Comparison of ENCODE assay signal across 25 mouse cellular contexts in genomic region chr3:83977817-83978216, GRCm38 (mm10).
DNase-seq lines count a peak whose midpoint lies in the region; ATAC-seq and TF ChIP-seq lines count a peak whose summit lies in the region.
"Had no signal": no experiment of that assay in that cellular context is flagged by ENCODE, and none has a peak within 500 bp of the region (broad histone marks: within the 10 kb centered on the region; RNA-seq: fewer than 3 reads in every experiment).

No protein-coding gene starts in this region.

- no peak for TF ChIP-seq CTCF in heart, postnatal 0 days (IDR thresholded peaks at IDR 0.05; ENCODE audit: low read depth)
- no peak for TF ChIP-seq CTCF in midbrain, postnatal 0 days (IDR thresholded peaks at IDR 0.05)
- no peak for TF ChIP-seq CTCF in stomach, postnatal 0 days (IDR thresholded peaks at IDR 0.05; ENCODE audit: low read depth)

- peaks cover 94% of the 10 kb centered on the region for H3K4me1 ChIP-seq in forebrain, embryonic 10.5 days
- H3K4me1 ChIP-seq in forebrain, embryonic 12.5 days, result peaks cover 90% of the 10 kb centered on the region
- H3K4me1 ChIP-seq in heart, postnatal 0 days (ENCODE audit: control insufficient read depth, insufficient read depth), result peaks cover 23% of the 10 kb centered on the region
- H3K4me1 ChIP-seq in midbrain, embryonic 13.5 days (replicated peaks), result peaks cover 88% of the 10 kb centered on the region
- H3K4me1 ChIP-seq in midbrain, postnatal 0 days (ENCODE audit: insufficient read depth, low read length), result peaks cover 20% of the 10 kb centered on the region
- H3K4me1 ChIP-seq in stomach, postnatal 0 days (replicated peaks; ENCODE audit: control insufficient read depth, insufficient read depth), result peaks cover 2% of the 10 kb centered on the region; the same call in 1 of the 2 replicates

- H3K9ac ChIP-seq in forebrain, embryonic 12.5 days, result no peak overlapping the region
- no peak overlapping the region for H3K9ac ChIP-seq in heart, postnatal 0 days (replicated peaks; ENCODE audit: low read depth, low read length)
- H3K9ac ChIP-seq in midbrain, embryonic 13.5 days (replicated peaks), result no peak overlapping the region
- no peak overlapping the region for H3K9ac ChIP-seq in midbrain, postnatal 0 days (replicated peaks; ENCODE audit: low read length, poor library complexity, severe bottlenecking)
- H3K9ac ChIP-seq in stomach, postnatal 0 days (ENCODE audit: low read length), result no peak overlapping the region
- H3K9ac ChIP-seq: embryonic facial prominence, embryonic 13.5 days; hindbrain, embryonic 12.5 days; midbrain, embryonic 12.5 days; neural tube, embryonic 12.5 days had no signal

- 80% methylated on average over 3 of the region's 3 CpGs for WGBS in forebrain, embryonic 10.5 days
- 53% methylated on average over 3 of the region's 3 CpGs for WGBS in forebrain, embryonic 12.5 days
- WGBS in heart, postnatal 0 days, result 80% methylated on average over 3 of the region's 3 CpGs
- 76% methylated on average over 3 of the region's 3 CpGs for WGBS in midbrain, embryonic 13.5 days
- WGBS in midbrain, postnatal 0 days, result 68% methylated on average over 3 of the region's 3 CpGs
- 27% methylated on average over 3 of the region's 3 CpGs for WGBS in stomach, postnatal 0 days

- no peak for TF ChIP-seq EP300 in heart, postnatal 0 days (IDR thresholded peaks at IDR 0.05; ENCODE audit: low read depth)
- TF ChIP-seq EP300 in stomach, postnatal 0 days (optimal IDR thresholded peaks at IDR 0.05), result no peak

- ATAC-seq in forebrain, embryonic 12.5 days (ENCODE audit: low FRiP score), result no peak
- no peak for ATAC-seq in heart, postnatal 0 days (ENCODE audit: insufficient read depth, low read depth)
- ATAC-seq in midbrain, embryonic 13.5 days, result no peak
- ATAC-seq in midbrain, postnatal 0 days (ENCODE audit: low FRiP score), result no peak
- peak; percentile 68; the same call in 1 of the 2 replicates for ATAC-seq in stomach, postnatal 0 days (ENCODE audit: low FRiP score, low TSS enrichment)

- H3K36me3 ChIP-seq in forebrain, embryonic 10.5 days (replicated peaks), result peaks cover 7% of the 10 kb centered on the region; the same call in 1 of the 2 replicates
- H3K36me3 ChIP-seq in forebrain, embryonic 12.5 days (replicated peaks), result no peaks in the 10 kb centered on the region
- no peaks in the 10 kb centered on the region for H3K36me3 ChIP-seq in heart, postnatal 0 days (replicated peaks; ENCODE audit: control insufficient read depth, insufficient read depth, low read length)
- H3K36me3 ChIP-seq in midbrain, embryonic 13.5 days, result no peaks in the 10 kb centered on the region
- no peaks in the 10 kb centered on the region for H3K36me3 ChIP-seq in midbrain, postnatal 0 days (ENCODE audit: insufficient read depth, low read length)
- H3K36me3 ChIP-seq in stomach, postnatal 0 days (ENCODE audit: control insufficient read depth, insufficient read depth, low read length), result no peaks in the 10 kb centered on the region
- H3K36me3 ChIP-seq: embryonic facial prominence, embryonic 13.5 days; hindbrain, embryonic 12.5 days; midbrain, embryonic 12.5 days; neural tube, embryonic 12.5 days had no signal

- no peak overlapping the region for H3K4me3 ChIP-seq in forebrain, embryonic 10.5 days
- no peak overlapping the region for H3K4me3 ChIP-seq in forebrain, embryonic 12.5 days (replicated peaks)
- H3K4me3 ChIP-seq in heart, postnatal 0 days (ENCODE audit: low read depth, low read length), result no peak overlapping the region
- H3K4me3 ChIP-seq in midbrain, embryonic 13.5 days (replicated peaks), result no peak overlapping the region
- H3K4me3 ChIP-seq in midbrain, postnatal 0 days (ENCODE audit: low read depth, low read length), result no peak overlapping the region
- H3K4me3 ChIP-seq in stomach, postnatal 0 days (ENCODE audit: low read depth, low read length), result no peak overlapping the region
- H3K4me3 ChIP-seq: embryonic facial prominence, embryonic 13.5 days; hindbrain, embryonic 12.5 days; limb, embryonic 10.5 days; midbrain, embryonic 12.5 days; neural tube, embryonic 12.5 days had no signal

- H3K4me2 ChIP-seq in forebrain, embryonic 12.5 days, result no peak overlapping the region
- no peak overlapping the region for H3K4me2 ChIP-seq in heart, postnatal 0 days (ENCODE audit: low read depth, low read length)
- H3K4me2 ChIP-seq in midbrain, embryonic 13.5 days (replicated peaks), result no peak overlapping the region
- no peak overlapping the region for H3K4me2 ChIP-seq in midbrain, postnatal 0 days (ENCODE audit: low read depth, low read length, poor library complexity, severe bottlenecking)
- H3K4me2 ChIP-seq in stomach, postnatal 0 days (replicated peaks; ENCODE audit: low read depth), result no peak overlapping the region
- H3K4me2 ChIP-seq: embryonic facial prominence, embryonic 13.5 days; hindbrain, embryonic 12.5 days; midbrain, embryonic 12.5 days; neural tube, embryonic 12.5 days had no signal

- H3K27me3 ChIP-seq in forebrain, embryonic 10.5 days (ENCODE audit: poor library complexity, severe bottlenecking), result no peaks in the 10 kb centered on the region
- 0 out of 2 replicates have a peak, but pooled peaks cover 4% of the 10 kb centered on the region for H3K27me3 ChIP-seq in forebrain, embryonic 12.5 days
- H3K27me3 ChIP-seq in heart, postnatal 0 days (ENCODE audit: control insufficient read depth, insufficient read depth, low read length), result no peaks in the 10 kb centered on the region
- no peaks in the 10 kb centered on the region for H3K27me3 ChIP-seq in midbrain, embryonic 13.5 days
- H3K27me3 ChIP-seq in midbrain, postnatal 0 days (ENCODE audit: insufficient read depth, low read length), result no peaks in the 10 kb centered on the region
- no peaks in the 10 kb centered on the region for H3K27me3 ChIP-seq in stomach, postnatal 0 days (ENCODE audit: control insufficient read depth, insufficient read depth, low read length)
- H3K27me3 ChIP-seq: embryonic facial prominence, embryonic 13.5 days; hindbrain, embryonic 12.5 days; midbrain, embryonic 12.5 days; neural tube, embryonic 12.5 days had no signal

- H3K9me3 ChIP-seq in forebrain, embryonic 10.5 days, result no peaks in the 10 kb centered on the region
- no peaks in the 10 kb centered on the region for H3K9me3 ChIP-seq in forebrain, embryonic 12.5 days
- no peaks in the 10 kb centered on the region for H3K9me3 ChIP-seq in heart, postnatal 0 days (replicated peaks; ENCODE audit: control insufficient read depth, low read length)
- H3K9me3 ChIP-seq in midbrain, embryonic 13.5 days, result no peaks in the 10 kb centered on the region
- H3K9me3 ChIP-seq in midbrain, postnatal 0 days (ENCODE audit: low read length), result no peaks in the 10 kb centered on the region
- H3K9me3 ChIP-seq in stomach, postnatal 0 days (ENCODE audit: control insufficient read depth, low read length), result no peaks in the 10 kb centered on the region
- H3K9me3 ChIP-seq: embryonic facial prominence, embryonic 13.5 days; hindbrain, embryonic 12.5 days; limb, embryonic 10.5 days; midbrain, embryonic 12.5 days; neural tube, embryonic 12.5 days had no signal

- peak overlapping the region; percentile 86; the same call in 1 of the 2 replicates for H3K27ac ChIP-seq in forebrain, embryonic 10.5 days
- H3K27ac ChIP-seq in forebrain, embryonic 12.5 days, result no peak overlapping the region
- peak overlapping the region; percentile 58; the same call in 1 of the 2 replicates for H3K27ac ChIP-seq in heart, postnatal 0 days (ENCODE audit: low read depth)
- 0 out of 2 replicates have a peak overlapping the region, but pooled peaks have one; percentile 25 for H3K27ac ChIP-seq in midbrain, embryonic 13.5 days
- H3K27ac ChIP-seq in midbrain, postnatal 0 days (ENCODE audit: low read depth, low read length), result no peak overlapping the region
- H3K27ac ChIP-seq in stomach, postnatal 0 days (replicated peaks), result peak overlapping the region; percentile 56; the same call in 1 of the 2 replicates
- H3K27ac ChIP-seq: embryonic facial prominence, embryonic 13.5 days; limb, embryonic 10.5 days; midbrain, embryonic 12.5 days; neural tube, embryonic 12.5 days had no signal

- DNase-seq in forebrain, embryonic 10.5 days (ENCODE audit: extremely low spot score, low spot score), result no peak
- DNase-seq in heart, postnatal 0 days (ENCODE audit: low spot score), result no peak
- DNase-seq in heart, adult 9 months (ENCODE audit: low spot score in 2 of 2), result no peak
- DNase-seq in midbrain, postnatal 0 days (ENCODE audit: low spot score), result no peak
- DNase-seq in stomach, postnatal 0 days (ENCODE audit: low spot score), result no peak
- no peak for DNase-seq in layer of hippocampus, postnatal 25 days (ENCODE audit: extremely low spot score in 1 of 2, low spot score in 1 of 2)
- DNase-seq: adrenal gland, postnatal 10 days; cerebellum, adult 8-10 months; cerebellum, postnatal 36 days; embryo, embryonic 11 days; gastrocnemius, postnatal 10 days; heart, adult 18-20 months; kidney, adult 8-10 months; kidney, postnatal 10 days; liver; lung, adult 2 months; lung, postnatal 14 days; right cerebral cortex, adult 18-20 months had no signal

Comparison
In these comparisons a context has a peak if more than half of its experiments do, and no peak if none do; other contexts are left out.
1. H3K27ac ChIP-seq: peak in forebrain, embryonic 10.5 days (single experiment), heart, postnatal 0 days (single experiment), midbrain, embryonic 13.5 days (single experiment) and stomach, postnatal 0 days (single experiment); none in forebrain, embryonic 12.5 days (single experiment) and midbrain, postnatal 0 days (single experiment).